In the genomic region with DNA sequence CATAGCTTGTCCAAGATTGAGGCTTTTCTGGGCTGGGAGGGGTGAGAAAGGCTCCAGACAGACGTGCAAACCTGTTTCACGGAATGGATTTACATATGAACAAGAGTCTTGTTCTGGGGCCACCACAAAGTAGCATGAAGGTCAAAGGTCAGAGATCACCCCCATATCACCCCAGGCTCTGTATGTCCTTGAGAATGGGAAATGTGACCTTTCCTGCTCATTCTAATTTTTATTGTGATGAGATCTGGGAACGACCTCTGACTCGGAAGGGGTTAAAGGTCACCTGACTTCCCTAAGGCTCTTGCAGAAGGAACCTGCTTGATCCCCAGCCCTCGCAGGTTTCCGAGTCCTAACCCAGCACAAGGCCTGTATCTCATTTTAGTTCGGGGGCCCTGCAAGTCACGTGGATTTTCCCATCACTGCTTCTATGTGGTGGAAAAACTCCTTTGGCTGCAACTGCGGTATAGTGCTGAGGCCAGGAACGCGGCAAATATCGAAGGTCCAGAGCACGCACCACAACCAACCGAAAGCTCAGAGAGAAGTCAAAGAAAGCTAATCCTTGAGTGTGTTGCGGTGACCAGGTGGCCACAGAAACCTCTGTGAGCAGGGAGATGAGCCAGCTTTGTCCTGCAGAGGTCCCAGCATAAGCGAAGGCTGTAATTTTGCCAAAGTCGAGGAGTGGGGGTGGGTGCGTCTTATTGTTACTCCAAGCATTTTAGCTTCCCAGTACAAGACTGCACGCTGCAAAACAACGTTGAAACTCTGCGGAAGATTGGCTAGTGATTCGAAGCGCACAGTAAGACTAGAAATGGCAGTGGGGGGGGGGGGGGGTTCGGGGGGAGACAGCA, we compare ENCODE assay signal across 8 mouse cellular contexts.
A peak's percentile ranks its signal among the peaks of the same experiment; 100 is the strongest.
DNase-seq lines count a peak whose midpoint lies in the region; ATAC-seq lines count a peak whose summit lies in the region.

No protein-coding gene starts in this region.

- no peaks in the 10 kb centered on the region for H3K36me3 ChIP-seq in heart, embryonic 14.5 days (ENCODE audit: control insufficient read depth, insufficient read depth, low read length)
- H3K36me3 ChIP-seq in embryonic facial prominence, embryonic 12.5 days = no peaks in the 10 kb centered on the region
- no peaks in the 10 kb centered on the region for H3K36me3 ChIP-seq in limb, embryonic 12.5 days

- ATAC-seq in heart, embryonic 14.5 days (ENCODE audit: insufficient number of reproducible peaks, insufficient read depth, low FRiP score, low read depth) = no peak
- 0 out of 2 replicates have a peak, but pooled peaks have one; percentile 36 for ATAC-seq in embryonic facial prominence, embryonic 12.5 days (ENCODE audit: insufficient number of reproducible peaks, insufficient read depth, low FRiP score, low TSS enrichment)
- no peak for ATAC-seq in limb, embryonic 12.5 days (ENCODE audit: insufficient number of reproducible peaks, insufficient read depth, low FRiP score, low TSS enrichment, low read depth)
- no peak for ATAC-seq in erythroid progenitor cell, adult 5-6 weeks (replicated peaks; ENCODE audit: low FRiP score, poor library complexity, severe bottlenecking)

- H3K4me2 ChIP-seq in heart, embryonic 14.5 days (ENCODE audit: low read length) = peak overlapping the region; percentile 55
- H3K4me2 ChIP-seq in embryonic facial prominence, embryonic 12.5 days (replicated peaks) = peak overlapping the region; percentile 54
- peak overlapping the region; percentile 61 for H3K4me2 ChIP-seq in limb, embryonic 12.5 days

- 0 out of 2 replicates have a peak, but pooled peaks cover 6% of the 10 kb centered on the region for H3K27me3 ChIP-seq in heart, embryonic 14.5 days (ENCODE audit: control insufficient read depth, insufficient read depth, low read length)
- no peaks in the 10 kb centered on the region for H3K27me3 ChIP-seq in embryonic facial prominence, embryonic 12.5 days
- no peaks in the 10 kb centered on the region for H3K27me3 ChIP-seq in limb, embryonic 12.5 days

- H3K27ac ChIP-seq in heart, embryonic 14.5 days (replicated peaks in 1 of 2; ENCODE audit: control insufficient read depth in 1 of 2, insufficient read depth in 1 of 2, low read depth in 2 of 2, low read length in 2 of 2) = no peak overlapping the region
- 0 out of 2 replicates have a peak overlapping the region, but pooled peaks have one; percentile 25 for H3K27ac ChIP-seq in embryonic facial prominence, embryonic 12.5 days
- no peak overlapping the region for H3K27ac ChIP-seq in limb, embryonic 12.5 days

- 51% methylated on average over 24 of the region's 24 CpGs for WGBS in heart, embryonic 14.5 days
- WGBS in embryonic facial prominence, embryonic 12.5 days = 15% methylated on average over 23 of the region's 24 CpGs
- WGBS in limb, embryonic 12.5 days = 33% methylated on average over 24 of the region's 24 CpGs

- peaks cover 16 to 17% of the 10 kb centered on the region in 2 experiments for H3K4me1 ChIP-seq in heart, embryonic 14.5 days (ENCODE audit: control insufficient read depth in 2 of 2, insufficient read depth in 2 of 2, low read length in 2 of 2)
- peaks cover 16% of the 10 kb centered on the region for H3K4me1 ChIP-seq in embryonic facial prominence, embryonic 12.5 days
- H3K4me1 ChIP-seq in limb, embryonic 12.5 days (replicated peaks) = peaks cover 19% of the 10 kb centered on the region; the same call in 1 of the 2 replicates

- no peak overlapping the region for H3K9ac ChIP-seq in heart, embryonic 14.5 days (ENCODE audit: low read length)
- H3K9ac ChIP-seq in embryonic facial prominence, embryonic 12.5 days = peak overlapping the region; percentile 27
- peak overlapping the region; percentile 40 for H3K9ac ChIP-seq in limb, embryonic 12.5 days (replicated peaks)

- H3K4me3 ChIP-seq in heart, embryonic 14.5 days (ENCODE audit: control insufficient read depth in 1 of 2, insufficient read depth in 1 of 2, low read depth in 1 of 2, low read length in 2 of 2) = no peak overlapping the region; a peak in 1 of 4 replicates
- peak overlapping the region; percentile 26 for H3K4me3 ChIP-seq in embryonic facial prominence, embryonic 12.5 days
- peak overlapping the region; percentile 34 for H3K4me3 ChIP-seq in limb, embryonic 12.5 days (replicated peaks)

- DNase-seq in heart, adult 11 months = no peak
- DNase-seq in ES-CJ7 (ENCODE audit: low read depth, low spot score) = peak; percentile 71
- no peak for DNase-seq in gastrocnemius, postnatal 25 days
- no peak for DNase-seq in thymus, postnatal 0 days (ENCODE audit: low spot score)

- H3K9me3 ChIP-seq in heart, embryonic 14.5 days (ENCODE audit: control insufficient read depth, low read length) = no peaks in the 10 kb centered on the region
- no peaks in the 10 kb centered on the region for H3K9me3 ChIP-seq in embryonic facial prominence, embryonic 12.5 days
- H3K9me3 ChIP-seq in limb, embryonic 12.5 days = no peaks in the 10 kb centered on the region

Comparison
In these comparisons a context has a peak if more than half of its experiments do, and no peak if none do; other contexts are left out.
1. H3K4me3 ChIP-seq: peak in embryonic facial prominence, embryonic 12.5 days (single experiment) and limb, embryonic 12.5 days (single experiment); none in heart, embryonic 14.5 days (0 of 2).
2. Peak in every context shown above with its lines, with median percentiles within 50 percentile points of each other: H3K4me2 ChIP-seq.